Mouse (Mus musculus) thymus, adult 18-20 months (tissue): ENCODE results near the gene Fam227b.

Experiments
- DNase-seq, 2 experiments: peaks; one replicate each; pipeline ENCODE4 v3.0.0; 2022; ENCODE audit warnings: mixed read lengths in 2 of 2

Fam227b gene

GRCm38 (mm10) chr2:126002291-126002690 is 149.5 kb downstream of the Fam227b start:
- DNase-seq, result no peak

DNA sequence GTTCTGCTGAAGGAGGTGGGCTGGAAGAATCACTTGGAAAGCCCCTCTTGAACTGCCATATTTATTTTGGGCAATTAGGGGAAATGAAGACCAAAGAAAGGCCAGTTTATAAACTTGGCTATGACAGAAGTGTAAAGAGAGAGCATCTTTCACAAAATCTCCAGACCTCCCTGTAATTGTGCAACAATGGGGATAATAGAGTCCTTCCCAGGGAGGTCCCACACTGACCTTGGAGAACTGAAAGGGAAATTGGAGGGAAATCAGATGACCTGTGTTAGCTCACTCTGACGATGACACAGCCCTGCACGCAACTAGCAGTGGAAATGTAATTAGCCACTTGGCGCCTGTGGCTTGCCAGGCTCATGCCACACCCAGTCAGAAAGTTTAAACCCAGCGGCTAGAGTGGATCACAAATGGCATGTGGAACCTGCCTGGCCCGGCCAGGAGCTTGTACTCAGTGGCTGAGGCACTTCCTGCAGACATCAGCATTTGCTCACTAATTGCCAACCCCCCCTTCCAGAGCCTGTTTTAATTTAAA is 175.9 kb downstream of the Fam227b start:
- no peak for DNase-seq

DNA sequence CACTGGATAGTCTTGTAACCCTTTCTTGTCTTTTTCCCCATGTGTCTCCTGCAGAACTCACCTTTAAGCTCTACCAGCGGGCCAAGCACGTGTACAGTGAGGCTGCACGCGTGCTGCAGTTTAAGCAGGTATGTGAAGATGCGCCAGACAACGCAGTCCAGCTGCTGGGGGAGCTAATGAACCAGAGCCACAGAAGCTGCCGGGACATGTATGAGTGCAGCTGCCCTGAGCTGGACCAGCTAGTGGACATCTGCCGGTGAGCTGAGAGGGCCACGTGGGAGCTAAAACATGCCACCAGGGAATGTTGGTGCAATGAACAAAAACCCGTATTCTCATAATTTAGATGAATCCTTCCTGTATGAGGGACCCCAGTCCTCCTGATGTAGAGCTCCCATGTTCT is 176.6 kb downstream of the Fam227b start:
- DNase-seq, result no peak

DNA sequence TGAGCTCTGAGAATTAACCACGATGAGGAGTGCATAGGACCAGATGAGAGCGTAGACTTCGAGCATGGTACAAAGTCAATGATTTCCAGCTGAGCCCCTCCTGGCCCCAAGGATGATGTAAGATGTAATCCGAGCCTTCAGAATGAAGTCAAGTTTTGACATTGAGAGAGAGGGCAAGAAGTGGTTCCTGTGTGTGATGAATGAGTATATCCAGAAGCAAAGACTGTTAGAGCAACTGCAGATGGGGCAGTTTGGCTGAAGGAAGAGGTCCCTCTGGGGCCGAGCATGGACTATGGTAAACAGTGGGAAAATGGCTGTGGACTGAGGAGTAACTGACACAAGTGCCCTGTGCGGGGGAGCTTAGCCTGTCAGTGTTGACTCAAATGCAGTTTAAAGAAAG is 178.6 kb downstream of the Fam227b start:
- DNase-seq, result no peak

- DNase-seq, result no peak
These were observed 183.0 kb downstream of the Fam227b start for GRCm38 (mm10) chr2:125968811-125969210.

DNA sequence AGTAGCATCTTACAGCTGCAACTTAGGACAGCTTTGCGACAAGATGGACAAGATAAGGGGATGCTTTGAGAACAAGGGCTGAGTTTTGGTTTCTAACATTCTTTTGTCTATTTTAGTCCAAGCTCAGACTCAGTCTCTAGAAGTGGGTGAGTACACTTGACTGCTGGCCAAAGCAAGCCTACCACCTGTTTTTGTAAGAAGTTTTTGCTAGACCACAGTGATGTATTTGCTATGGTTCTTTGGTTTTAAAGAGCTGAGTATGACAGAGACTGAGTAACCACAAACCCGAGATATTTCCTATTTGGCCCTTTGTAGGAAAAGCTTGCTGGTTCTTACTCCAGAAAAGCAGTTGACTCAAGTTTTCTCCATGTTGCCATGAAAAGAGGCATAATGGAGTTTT is 203.6 kb downstream of the Fam227b start:
- no peak for DNase-seq

DNA sequence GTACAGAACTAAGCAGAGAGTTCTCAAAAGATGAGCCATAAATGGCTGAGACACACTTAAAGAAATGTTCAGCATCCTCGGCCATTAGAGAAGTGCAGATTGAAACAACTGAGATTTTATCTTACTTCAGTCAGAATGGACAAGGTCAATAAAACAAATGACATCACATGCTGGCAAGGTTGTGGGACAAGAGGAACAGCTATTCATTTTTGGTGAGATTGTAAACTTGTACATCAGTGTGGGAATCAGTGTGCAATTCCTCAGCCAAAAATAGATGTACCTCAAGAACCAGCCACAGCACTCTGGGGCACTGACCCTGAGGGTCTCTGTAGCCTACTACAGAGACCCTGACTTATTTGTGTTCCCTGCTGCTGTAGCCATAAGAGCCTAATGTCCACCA is 208.5 kb downstream of the Fam227b start:
- DNase-seq, result no peak

GRCm38 (mm10) chr2:125941111-125941785 is 210.6 kb downstream of the Fam227b start:
- no peak for DNase-seq

DNA sequence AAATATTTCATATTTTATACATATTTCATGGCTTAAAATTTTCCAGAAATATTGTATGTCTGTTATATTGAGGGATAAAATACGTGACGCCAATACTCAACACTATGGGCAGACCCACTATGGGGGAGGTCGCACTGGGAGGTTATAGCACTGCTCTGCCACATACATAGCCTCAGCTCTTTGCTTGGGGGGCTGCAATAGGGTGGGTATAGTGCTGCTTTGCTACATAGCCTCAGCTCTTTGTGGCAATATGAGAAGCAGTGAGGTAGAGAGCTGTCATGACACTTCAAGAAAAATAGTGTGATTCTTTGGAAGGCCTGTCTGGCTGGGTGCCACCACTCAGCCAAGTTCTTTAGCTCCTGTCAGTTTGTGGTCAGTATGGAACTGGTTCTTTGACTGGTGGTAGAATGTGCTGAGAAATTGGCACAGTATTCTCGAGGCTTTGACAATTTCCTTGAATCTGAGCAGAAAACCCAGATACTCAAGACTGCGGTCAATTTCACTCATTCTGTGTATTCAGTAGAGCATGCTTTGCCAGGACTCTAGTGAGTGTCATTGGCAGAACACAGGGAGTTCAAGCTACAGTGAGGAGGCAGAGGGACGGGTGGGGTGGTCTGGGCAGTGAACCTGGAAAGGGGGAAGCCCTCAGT is 212.7 kb downstream of the Fam227b start:
- no peak for DNase-seq

GRCm38 (mm10) chr2:125936396-125936795 is 215.4 kb downstream of the Fam227b start:
- no peak for DNase-seq

DNA sequence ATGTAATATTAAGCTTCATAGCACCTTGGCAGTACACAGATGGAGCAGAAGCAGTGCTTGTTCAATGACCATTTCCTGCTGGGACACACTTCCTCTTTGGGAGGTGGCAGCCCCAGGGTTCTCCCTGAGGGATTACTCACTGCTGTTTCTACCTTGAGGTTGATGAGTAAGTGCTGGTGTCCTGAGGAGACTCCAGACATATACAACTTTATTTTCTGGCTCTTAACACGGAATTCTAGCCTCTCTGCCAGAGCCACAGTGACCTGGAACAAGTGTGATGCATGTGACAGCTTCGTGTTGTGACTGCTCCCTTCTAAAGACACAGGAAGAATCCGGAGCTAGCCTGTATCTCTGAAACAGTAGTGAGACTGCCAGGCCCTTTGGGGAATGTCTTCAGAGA is 217.8 kb downstream of the Fam227b start:
- DNase-seq, result no peak
